ENCODE assay signal across 15 mouse cellular contexts in the genomic region with DNA sequence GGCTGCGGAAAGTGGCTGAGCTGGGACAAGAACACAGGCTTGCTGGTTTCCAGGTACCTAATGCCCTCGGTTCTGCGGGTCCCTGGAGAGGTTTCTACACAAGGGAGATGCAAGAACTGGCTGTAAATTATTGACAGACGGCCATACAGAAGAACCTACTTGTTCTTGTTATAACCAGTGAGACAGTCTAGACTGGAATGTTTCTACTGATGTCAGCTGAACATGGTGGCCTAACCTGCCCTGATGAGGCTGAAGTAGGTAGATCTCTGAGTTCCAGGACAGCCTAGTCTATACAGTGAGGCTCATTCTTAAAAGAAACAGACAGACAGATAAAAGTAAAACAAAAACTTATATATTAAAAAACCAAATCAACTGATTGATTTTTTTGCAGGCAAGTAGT.
"Had no signal": no experiment of that assay in that cellular context is flagged by ENCODE, and none has a peak within 500 bp of the region (broad histone marks: within the 10 kb centered on the region; RNA-seq: fewer than 3 reads in every experiment).

No protein-coding gene starts in this region.

- ATAC-seq: hindbrain, embryonic 16.5 days; inflammation-experienced regulatory T-cells, adult 6 months had no signal

- H3K27ac ChIP-seq: hindbrain, embryonic 12.5 days; limb, embryonic 13.5 days; liver, embryonic 15.5 days; midbrain, embryonic 10.5 days; neural tube, embryonic 15.5 days; stomach, postnatal 0 days had no signal

- H3K9me3 ChIP-seq: hindbrain, embryonic 12.5 days; limb, embryonic 13.5 days; liver, embryonic 15.5 days; midbrain, embryonic 10.5 days; neural tube, embryonic 15.5 days had no signal

- H3K4me1 ChIP-seq: liver, embryonic 15.5 days had no signal

- H3K27me3 ChIP-seq: hindbrain, embryonic 12.5 days; limb, embryonic 13.5 days; neural tube, embryonic 15.5 days had no signal

- H3K4me3 ChIP-seq: hindbrain, embryonic 12.5 days; limb, embryonic 13.5 days; liver, embryonic 15.5 days; midbrain, embryonic 10.5 days; myocyte; neural tube, embryonic 15.5 days had no signal

- H3K36me3 ChIP-seq: hindbrain, embryonic 12.5 days; limb, embryonic 13.5 days; liver, embryonic 15.5 days; midbrain, embryonic 10.5 days; neural tube, embryonic 15.5 days had no signal

- H3K9ac ChIP-seq: hindbrain, embryonic 12.5 days; limb, embryonic 13.5 days; liver, embryonic 15.5 days; lung, embryonic 14.5 days; neural tube, embryonic 15.5 days had no signal

- DNase-seq: layer of hippocampus, postnatal 36 days; left cerebral cortex, postnatal 4 days; lung, embryonic 14.5 days; lung, postnatal 10 days; lung, postnatal 4 days; midbrain, embryonic 14.5 days had no signal

- H3K4me2 ChIP-seq: hindbrain, embryonic 12.5 days; limb, embryonic 13.5 days; liver, embryonic 15.5 days; lung, embryonic 14.5 days; neural tube, embryonic 15.5 days had no signal
